Mouse (Mus musculus): ENCODE data around the gene Abl1. TPM values are rescaled to one million over a fixed set of nuclear protein-coding genes. Genes with fewer than 3 reads are reported as not detected.

The Abl1 gene
- total and polyA plus RNA-seq, 3 experiments = 9.8 to 22.4 (median 15.2) TPM

DNA sequence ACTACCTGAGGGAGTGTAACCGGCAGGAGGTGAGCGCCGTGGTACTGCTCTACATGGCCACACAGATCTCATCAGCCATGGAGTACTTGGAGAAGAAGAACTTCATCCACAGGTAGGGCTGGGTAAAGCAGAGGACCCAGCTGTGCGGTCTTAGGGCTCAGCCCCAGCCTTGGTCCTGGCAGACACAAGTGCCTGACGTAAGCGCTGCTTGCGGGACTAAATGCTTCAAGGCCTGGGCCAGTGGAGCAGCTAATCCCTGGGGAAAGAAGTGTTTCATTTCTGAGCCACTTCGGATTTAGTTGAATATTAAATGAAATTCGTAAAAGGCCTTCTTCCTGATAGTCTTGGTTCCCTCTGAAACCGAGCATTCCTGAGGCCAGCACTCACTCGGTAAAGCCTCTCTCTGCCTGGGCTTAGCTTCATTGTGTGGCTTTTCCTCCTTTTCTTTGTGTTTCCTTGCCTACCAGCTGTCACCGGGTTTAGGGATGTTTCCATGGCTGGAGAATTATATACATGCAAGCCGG, 102.6 kb downstream of the Abl1 start:
- Histone ChIP-seq H3K27ac (ENCODE audit: insufficient read depth, low read depth) (no peak overlapping the region), H3K9ac (ENCODE audit: insufficient read depth, low read depth) (no peak overlapping the region), H3K36me3 (replicated peaks in 1 of 2; ENCODE audit: control insufficient read depth in 1 of 2, insufficient read depth in 1 of 2, low read length in 1 of 2) (peaks cover 38 to 88% of the 10 kb centered on the region in 2 experiments)

DNA sequence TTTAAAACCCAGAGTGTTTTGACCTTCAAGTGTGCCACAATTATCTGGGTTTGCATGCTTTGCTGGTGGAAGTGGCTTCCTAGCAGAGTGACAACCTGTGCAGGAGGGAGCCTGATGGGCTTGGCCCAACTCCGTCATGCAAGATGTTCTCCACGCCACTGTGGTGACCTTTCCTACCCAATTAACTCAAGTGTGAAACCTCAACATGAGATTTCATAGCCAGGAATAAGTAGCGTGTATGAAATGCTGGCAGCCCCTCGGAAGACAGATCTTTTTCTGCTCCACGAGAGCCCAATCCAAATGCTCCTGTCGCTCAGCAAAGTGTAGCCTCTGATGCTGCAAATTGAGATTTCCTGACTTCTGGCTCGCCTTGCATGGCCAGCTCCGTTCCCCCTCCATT, 103.1 kb downstream of the Abl1 start:
- dilution Hi-C loops (cut with MboI; ENCODE audit: extremely low pct_ligation_motif_present, extremely low pct_unique_long_range_greater_than_20kb, low sequenced_read_pairs) (no loop called here), in situ Hi-C loops (cut with MboI; ENCODE audit: low pct_ligation_motif_present, low pct_unique_long_range_greater_than_20kb, low sequenced_read_pairs) (loop anchor here (25.0 kb wide), 1 partner anchor 304 kb away; no protein-coding TSS in a partner anchor)
- Histone ChIP-seq H3K27ac (ENCODE audit: insufficient read depth, low read depth) (no peak overlapping the region), H3K9ac (ENCODE audit: insufficient read depth, low read depth) (no peak overlapping the region), H3K4me2 (ENCODE audit: insufficient read depth, low read depth, poor library complexity, severe bottlenecking) (no peak overlapping the region), H3K9me3 (replicated peaks; ENCODE audit: low read length) (no peaks in the 10 kb centered on the region), H3K4me3 (replicated peaks in 1 of 3; ENCODE audit: low read depth in 2 of 3, low read length in 2 of 3, poor library complexity in 1 of 3) (no peak overlapping the region), H3K27me3 (replicated peaks) (no peaks in the 10 kb centered on the region), H3K79me2 (replicated peaks; ENCODE audit: control insufficient read depth, extremely low read depth, insufficient read depth, poor library complexity, severe bottlenecking) (no peaks in the 10 kb centered on the region), H3K4me1 (ENCODE audit: control insufficient read depth in 1 of 2, insufficient read depth in 2 of 2) (no peaks in the 10 kb centered on the region), H3K36me3 (replicated peaks in 1 of 2; ENCODE audit: control insufficient read depth in 1 of 2, insufficient read depth in 1 of 2, low read length in 1 of 2) (peaks cover 38 to 87% of the 10 kb centered on the region in 2 experiments)
- no peak for TF ChIP-seq POLR2A (IDR thresholded peaks at IDR 0.05; ENCODE audit: low read depth, low read length)
- no peak for TF ChIP-seq UBTF (IDR thresholded peaks at IDR 0.05; ENCODE audit: low read depth, low read length)
- no peak for DNase-seq (ENCODE audit: extremely low read depth)

More for the DNA sequence above, 102.6 kb downstream of the Abl1 start:
- TF ChIP-seq MEF2A (IDR thresholded peaks at IDR 0.05; ENCODE audit: borderline replicate concordance, low read depth, low read length) = no peak
- no peak for TF ChIP-seq TCF12 (IDR thresholded peaks at IDR 0.05; ENCODE audit: low read depth, low read length)
- no peak for TF ChIP-seq E2F4 (IDR thresholded peaks at IDR 0.05; ENCODE audit: insufficient replicate concordance, low read depth, low read length)
- TF ChIP-seq USF2 (conservative IDR thresholded peaks at IDR 0.05; ENCODE audit: low read depth, low read length) = no peak
- no peak for TF ChIP-seq CHD1 (IDR thresholded peaks at IDR 0.05; ENCODE audit: low read depth, low read length)
- TF ChIP-seq RCOR1 (conservative IDR thresholded peaks at IDR 0.05; ENCODE audit: low read depth, low read length) = no peak
- TF ChIP-seq UBTF (IDR thresholded peaks at IDR 0.05; ENCODE audit: low read depth, low read length) = no peak
- no peak for TF ChIP-seq IRF4 (IDR thresholded peaks at IDR 0.05; ENCODE audit: low read depth, low read length)
- no peak for TF ChIP-seq ZMIZ1 (IDR thresholded peaks at IDR 0.05; ENCODE audit: low read depth, low read length)
- no peak for TF ChIP-seq CTCF (conservative IDR thresholded peaks at IDR 0.05 in 1 of 2, IDR thresholded peaks at IDR 0.05 in 1 of 2; ENCODE audit: low read depth in 2 of 2, low read length in 2 of 2)
- no peak for TF ChIP-seq HCFC1 (IDR thresholded peaks at IDR 0.05; ENCODE audit: low read depth, low read length)
- no peak for TF ChIP-seq JUN (IDR thresholded peaks at IDR 0.05; ENCODE audit: insufficient read depth, low read depth, low read length)
- no peak for TF ChIP-seq ETS1 (conservative IDR thresholded peaks at IDR 0.05; ENCODE audit: low read depth, low read length)
- no peak for TF ChIP-seq MYC (IDR thresholded peaks at IDR 0.05; ENCODE audit: low read depth, low read length)
- TF ChIP-seq RAD21 (IDR thresholded peaks at IDR 0.05; ENCODE audit: low read depth, low read length) = no peak
- no peak for TF ChIP-seq MAFK (IDR thresholded peaks at IDR 0.05; ENCODE audit: insufficient replicate concordance, low read length)
- in situ Hi-C loops (cut with MboI; ENCODE audit: low pct_ligation_motif_present, low pct_unique_long_range_greater_than_20kb, low sequenced_read_pairs) (loop anchor here (25.0 kb wide), 1 partner anchor 303 kb away; no protein-coding TSS in a partner anchor), dilution Hi-C loops (cut with MboI; ENCODE audit: extremely low pct_ligation_motif_present, extremely low pct_unique_long_range_greater_than_20kb, low sequenced_read_pairs) (no loop called here)
- H3K79me2 ChIP-seq (replicated peaks; ENCODE audit: control insufficient read depth, extremely low read depth, insufficient read depth, poor library complexity, severe bottlenecking) = no peaks in the 10 kb centered on the region
- no peak for DNase-seq (ENCODE audit: extremely low read depth)
- 0 out of 4 replicates have a peak, but pooled peaks cover 0 to 4% of the 10 kb centered on the region in 2 experiments for H3K4me1 ChIP-seq (ENCODE audit: control insufficient read depth in 1 of 2, insufficient read depth in 2 of 2)
- no peak overlapping the region for H3K4me3 ChIP-seq (replicated peaks in 1 of 3; ENCODE audit: low read depth in 2 of 3, low read length in 2 of 3, poor library complexity in 1 of 3)
- H3K4me2 ChIP-seq (ENCODE audit: insufficient read depth, low read depth, poor library complexity, severe bottlenecking) = no peak overlapping the region
- no peaks in the 10 kb centered on the region for H3K27me3 ChIP-seq (replicated peaks)
- no peaks in the 10 kb centered on the region for H3K9me3 ChIP-seq (replicated peaks; ENCODE audit: low read length)

Data from CH12.LX (cell line).